Mouse (Mus musculus) adrenal gland, postnatal 36 days (tissue): ENCODE data around the gene Plod1. TPM values are rescaled to one million over a fixed set of nuclear protein-coding genes. Genes with fewer than 3 reads are reported as not detected.
"Not testable (repeated sequence)": the region's sequence is repeated elsewhere in the genome, so short reads cannot be mapped to it uniquely, and the experiment has no call there.

ENCODE experiments used
- DNase-seq, 2 experiments: peaks; one replicate each; pipeline ENCODE4 v3.0.0; 2021; ENCODE audit warnings: mixed read lengths in 1 of 2
- total RNA-seq, 2 experiments: library from RNA; stranded (reverse); gene quantifications; 2 replicates each; pipeline ENCODE4 v1.2.3; 2021

Gene Plod1
- total RNA-seq, 2 experiments from 2014 or later = 35.1 to 47.1 TPM

DNA sequence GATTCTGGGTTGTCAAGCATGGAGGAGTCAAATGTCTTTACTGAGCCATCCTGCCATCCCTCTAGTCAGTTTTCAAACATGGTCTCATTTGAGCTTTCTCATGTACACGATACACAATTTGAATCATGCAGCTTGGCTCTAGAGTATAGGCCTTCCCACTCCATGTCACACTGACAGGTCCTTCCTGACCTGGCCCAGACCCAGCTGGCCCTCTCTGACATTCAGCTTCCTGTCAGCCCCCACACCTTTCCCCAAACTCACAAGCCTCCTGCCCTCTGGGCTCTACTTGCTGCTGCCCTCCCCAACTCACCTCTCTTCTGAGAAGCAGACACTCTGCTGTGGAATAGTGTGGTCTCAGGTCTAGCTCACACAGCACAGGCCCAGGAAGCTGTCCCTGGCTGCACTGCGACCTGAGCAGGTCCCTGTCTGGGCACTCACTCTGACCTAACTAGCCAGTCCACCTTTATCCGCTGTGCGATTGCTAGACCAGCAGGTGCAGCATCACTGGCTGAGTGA is 40.7 kb downstream of the Plod1 start:
- no peak for DNase-seq

- peak; percentile 44 to 52 for DNase-seq
These were observed 46.2 kb downstream of the Plod1 start for GRCm38 (mm10) chr4:147890341-147890740.

GRCm38 (mm10) chr4:147888237-147888636 is 48.3 kb downstream of the Plod1 start:
- no peak for DNase-seq

DNA sequence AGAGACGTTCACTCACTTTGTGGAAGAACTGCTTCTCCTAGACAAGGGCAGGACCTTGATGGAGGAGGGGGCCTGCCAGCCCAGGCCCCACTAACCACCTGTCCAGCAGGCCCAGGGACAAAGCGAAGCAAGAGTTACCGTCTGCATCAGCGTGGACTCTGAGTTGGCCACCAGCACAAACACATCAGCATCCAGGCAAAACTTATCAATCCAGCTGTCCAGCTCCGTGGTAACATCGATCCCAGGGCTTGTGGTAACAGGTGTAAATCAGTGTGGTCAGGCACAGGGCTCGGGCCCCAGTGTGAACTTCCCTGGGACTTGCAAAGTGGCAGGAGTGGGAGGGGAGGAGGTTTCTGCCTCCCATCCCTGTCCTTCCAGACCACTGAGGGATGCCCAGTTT is 49.3 kb downstream of the Plod1 start:
- DNase-seq = no peak

- DNase-seq = no peak
These were observed 50.4 kb downstream of the Plod1 start for GRCm38 (mm10) chr4:147886158-147886557.

- DNase-seq = peak; percentile 45 to 61
These were observed 52.4 kb downstream of the Plod1 start for GRCm38 (mm10) chr4:147884138-147884537.

GRCm38 (mm10) chr4:147883041-147883440 is 53.5 kb downstream of the Plod1 start:
- DNase-seq = no peak

- DNase-seq = no peak
These were observed 54.8 kb downstream of the Plod1 start for GRCm38 (mm10) chr4:147881792-147882191.

GRCm38 (mm10) chr4:147879865-147880264 is 56.7 kb downstream of the Plod1 start:
- DNase-seq = no peak

DNA sequence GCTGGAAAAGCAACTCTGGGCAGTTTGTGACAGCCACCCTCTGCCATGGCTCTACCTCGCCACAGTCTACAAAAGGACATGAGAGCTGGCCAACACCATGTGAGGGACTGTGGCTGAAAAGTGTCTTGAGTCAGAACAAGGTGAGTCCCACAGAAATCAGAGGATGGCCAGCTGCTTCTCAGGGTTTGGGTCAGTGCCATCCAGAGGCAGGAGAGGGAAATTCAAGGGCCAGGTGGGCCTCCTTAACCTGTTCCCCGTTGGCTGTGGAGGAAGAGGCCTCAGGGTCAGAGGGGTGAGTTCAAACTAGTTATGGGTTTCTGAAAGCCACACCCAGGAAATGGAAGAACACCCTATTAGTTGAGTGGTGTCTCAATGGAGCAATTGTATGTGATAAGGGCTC is 57.1 kb downstream of the Plod1 start:
- DNase-seq = no peak

DNA sequence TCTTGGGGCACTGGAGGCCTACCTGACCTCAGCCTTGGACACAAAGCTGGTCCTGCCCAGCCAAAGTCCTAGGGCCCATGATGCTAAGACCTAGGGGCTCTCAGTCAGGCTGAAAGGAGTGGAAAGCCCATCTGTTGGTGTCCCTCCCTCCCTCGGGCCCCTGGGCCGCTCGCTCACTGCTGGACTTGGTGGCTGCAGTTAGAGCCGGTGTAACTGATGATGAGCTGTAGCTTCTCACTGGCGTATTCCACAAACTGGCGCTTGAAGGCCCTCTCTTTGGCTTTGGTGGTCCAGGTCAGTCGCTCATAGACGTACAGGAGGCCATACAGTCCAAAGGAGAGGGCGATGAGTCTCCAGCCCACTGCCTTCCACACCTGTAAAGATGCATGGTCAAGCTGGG is 58.0 kb downstream of the Plod1 start:
- no peak for DNase-seq

DNA sequence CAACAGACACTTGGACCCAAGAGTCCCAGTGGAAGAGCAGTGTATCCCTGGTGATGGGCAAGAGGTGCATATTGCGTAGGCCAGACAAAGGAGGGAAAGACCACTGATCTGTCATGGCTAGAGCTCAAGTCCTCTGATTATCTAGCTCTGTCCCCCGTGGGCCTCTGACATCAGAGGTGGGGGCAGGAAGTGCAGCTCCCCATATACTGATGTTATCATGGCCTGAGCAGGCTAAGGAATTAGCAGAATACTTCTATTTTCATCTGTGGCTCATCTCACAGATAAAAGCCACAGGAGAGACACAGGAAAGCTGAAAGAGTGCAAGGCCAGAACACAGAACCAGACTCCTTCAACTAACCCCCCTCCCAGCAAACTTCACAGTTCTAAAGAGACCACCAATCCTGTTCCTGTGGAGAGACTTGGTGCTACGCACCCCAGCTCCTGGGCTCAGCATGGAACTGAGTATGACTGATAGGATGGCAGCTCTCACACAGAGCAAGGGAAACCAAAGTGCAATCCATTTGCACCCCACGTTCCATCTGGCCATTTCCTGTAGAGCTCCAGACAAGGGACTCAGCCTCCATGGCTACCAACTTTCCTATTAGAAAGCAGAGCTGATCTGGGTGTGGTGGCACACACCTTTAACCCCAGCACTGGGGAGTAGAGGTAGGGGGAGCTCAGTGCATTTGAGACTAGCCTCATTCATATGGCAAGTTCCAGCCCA is 60.6 kb downstream of the Plod1 start:
- no peak for DNase-seq

DNA sequence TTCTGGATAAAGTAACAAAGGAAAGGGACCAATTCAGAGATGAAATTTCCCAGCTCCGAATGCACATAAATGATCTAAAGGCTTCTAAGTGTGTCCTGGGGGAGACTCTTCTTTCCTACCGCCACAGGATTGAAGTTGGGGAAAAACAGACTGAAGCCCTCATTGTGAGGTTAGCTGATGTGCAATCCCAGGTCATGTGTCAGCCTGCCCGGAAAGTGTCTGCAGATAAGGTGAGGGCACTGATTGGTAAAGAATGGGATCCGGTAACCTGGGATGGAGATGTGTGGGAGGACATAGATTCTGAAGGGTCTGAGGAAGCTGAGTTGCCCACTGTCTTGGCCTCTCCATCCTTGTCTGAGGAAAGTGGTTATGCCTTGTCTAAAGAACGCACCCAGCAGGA is 67.3 kb downstream of the Plod1 start:
- no peak for DNase-seq

GRCm38 (mm10) chr4:147868450-147869031 is 68.0 kb downstream of the Plod1 start, which contains the start of the genes Miip and Fv1:
Gene Miip (minus strand): TSS chr4:147868816.
Gene Fv1 (plus strand): TSS chr4:147868979.
- DNase-seq = peak; percentile 96 to 97

DNA sequence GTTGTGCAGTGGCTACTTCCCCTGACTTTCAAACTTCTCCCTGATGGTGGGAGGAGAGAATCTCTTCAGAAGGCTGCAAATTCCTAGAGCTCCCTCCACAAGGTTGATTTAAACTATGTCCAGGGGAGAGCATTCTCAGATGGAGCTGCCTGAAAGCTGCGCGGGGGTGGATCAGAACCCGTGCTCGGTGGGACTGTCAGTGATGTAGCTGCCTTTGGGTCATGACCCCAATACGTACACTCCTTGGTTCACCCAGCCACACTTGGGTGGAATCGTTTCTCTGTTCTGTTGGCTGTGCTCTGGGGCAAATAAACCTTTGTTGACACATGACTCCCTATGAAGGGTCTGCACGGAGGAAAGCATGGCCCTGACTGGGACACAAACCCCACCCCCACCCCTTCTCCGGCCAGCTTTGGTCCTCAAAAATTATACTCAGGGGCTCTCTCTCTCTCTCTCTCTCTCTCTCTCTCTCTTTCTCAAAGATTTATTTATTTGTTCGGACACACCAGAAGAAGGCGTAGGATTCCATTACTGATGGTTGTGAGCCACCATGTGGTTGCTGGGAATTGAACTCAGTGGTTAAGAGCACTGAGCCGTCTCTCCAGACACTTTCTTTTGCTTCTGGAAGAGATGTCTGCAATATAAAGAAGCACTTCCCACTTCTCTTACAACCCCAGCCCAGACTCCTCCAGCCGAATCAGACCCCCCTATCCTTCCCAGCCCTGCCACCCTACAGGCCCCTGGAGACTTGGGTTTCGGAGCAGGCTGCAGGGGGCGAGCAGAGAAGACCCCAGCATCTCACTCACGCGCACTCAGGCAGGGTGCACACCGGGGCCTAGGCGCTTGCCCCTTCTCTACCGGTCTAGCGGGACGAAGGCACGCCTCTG is 68.8 kb downstream of the Plod1 start:
- DNase-seq = no peak

GRCm38 (mm10) chr4:147866793-147867192 is 69.8 kb downstream of the Plod1 start:
- DNase-seq = not testable (repeated sequence)

- DNase-seq = no peak
These were observed 70.5 kb downstream of the Plod1 start for GRCm38 (mm10) chr4:147866056-147866455.

DNA sequence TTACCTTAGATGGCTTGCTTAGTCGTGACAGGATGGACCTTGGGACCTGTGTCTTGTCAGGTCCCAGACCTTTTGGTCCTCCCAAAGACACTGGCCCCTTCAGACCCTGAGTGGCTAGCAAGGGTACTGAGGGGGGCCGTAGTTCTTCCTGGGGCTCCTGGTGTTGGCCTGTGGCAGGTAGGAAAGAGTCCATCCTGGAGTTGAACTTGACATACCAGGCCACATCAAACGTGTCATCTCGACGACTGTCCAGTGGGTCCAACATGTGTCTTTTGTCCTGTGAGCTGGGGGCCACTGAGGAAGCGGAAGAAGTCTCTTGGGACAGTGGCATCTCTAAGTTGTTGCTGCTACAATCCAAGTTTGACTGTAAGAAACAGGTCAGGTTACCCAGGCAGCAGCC is 70.9 kb downstream of the Plod1 start:
- DNase-seq = no peak

DNA sequence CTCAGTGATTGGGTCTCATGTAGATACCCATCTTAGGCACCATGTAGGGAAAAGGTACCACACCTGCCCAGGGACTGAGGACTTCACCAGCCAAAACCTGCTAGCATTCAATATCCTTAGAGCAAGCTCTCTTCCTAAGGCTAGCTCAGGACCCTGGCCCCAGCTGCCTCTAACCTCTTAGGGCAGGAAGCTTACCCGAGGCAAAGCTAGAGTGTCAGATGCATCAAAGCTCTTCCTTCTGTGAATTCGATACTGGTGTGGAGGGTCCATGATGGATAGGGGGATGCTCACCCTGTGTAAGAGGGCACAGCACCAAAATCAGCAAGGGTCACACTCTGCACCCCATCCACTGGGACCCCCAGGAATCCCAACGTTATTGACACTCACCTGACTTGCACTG is 74.5 kb downstream of the Plod1 start:
- no peak for DNase-seq
